Mouse (Mus musculus) heart, postnatal 14 days (tissue): ENCODE data around the gene Wdr95. TPM values are rescaled to one million over a fixed set of nuclear protein-coding genes. Genes with fewer than 3 reads are reported as not detected.

ENCODE experiments used
- DNase-seq, 2 experiments: peaks; one replicate each; pipeline ENCODE4 v3.0.0; 2021 to 2022
- intact Hi-C: fragments of 180-260 bp; cut with DNase I; formaldehyde crosslinking; loops from one replicate; pipeline ENCODE4 v1.15.1; 2025
- long read RNA-seq, 2 experiments: library from polyadenylated mRNA; stranded (forward); transcript quantifications; one replicate each; pipeline ENCODE4 v2.0.0; 2021
- total RNA-seq, 2 experiments: library from RNA; stranded (reverse); gene quantifications; 2 replicates each; pipeline ENCODE4 v1.2.3; 2021

Gene Wdr95
- not detected for total RNA-seq
- long read RNA-seq, experiment 1 = 0 reads
- long read RNA-seq, experiment 2 = 0 reads

GRCm38 (mm10) chr5:149527999-149528729, at the start of gene Wdr95:
Wdr95 (plus strand) TSS chr5:149528679.
- intact Hi-C loops = loop anchor here (10.0 kb wide), 1 partner anchor 463 kb away; no protein-coding TSS in a partner anchor
- DNase-seq = no peak

DNA sequence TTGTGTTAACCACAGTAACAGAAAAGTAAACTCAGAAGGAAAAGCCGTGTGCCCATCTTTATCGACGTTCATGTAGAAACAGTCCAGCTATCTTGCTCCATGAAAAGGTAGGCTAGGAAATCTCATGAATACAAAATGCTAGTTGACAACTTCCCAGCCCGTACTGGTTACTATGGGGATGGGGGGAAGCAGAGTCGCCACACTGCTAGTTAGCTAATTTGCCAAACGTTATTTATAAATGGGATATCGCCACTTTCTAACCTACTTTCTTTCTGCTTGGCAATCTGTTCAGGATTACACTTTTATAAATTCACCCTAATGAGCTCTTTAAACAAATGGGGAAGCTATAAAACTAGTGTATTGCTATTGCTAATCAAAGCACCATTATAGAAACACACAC, 46.6 kb upstream of the Wdr95 start:
- intact Hi-C loops = no loop called here

DNA sequence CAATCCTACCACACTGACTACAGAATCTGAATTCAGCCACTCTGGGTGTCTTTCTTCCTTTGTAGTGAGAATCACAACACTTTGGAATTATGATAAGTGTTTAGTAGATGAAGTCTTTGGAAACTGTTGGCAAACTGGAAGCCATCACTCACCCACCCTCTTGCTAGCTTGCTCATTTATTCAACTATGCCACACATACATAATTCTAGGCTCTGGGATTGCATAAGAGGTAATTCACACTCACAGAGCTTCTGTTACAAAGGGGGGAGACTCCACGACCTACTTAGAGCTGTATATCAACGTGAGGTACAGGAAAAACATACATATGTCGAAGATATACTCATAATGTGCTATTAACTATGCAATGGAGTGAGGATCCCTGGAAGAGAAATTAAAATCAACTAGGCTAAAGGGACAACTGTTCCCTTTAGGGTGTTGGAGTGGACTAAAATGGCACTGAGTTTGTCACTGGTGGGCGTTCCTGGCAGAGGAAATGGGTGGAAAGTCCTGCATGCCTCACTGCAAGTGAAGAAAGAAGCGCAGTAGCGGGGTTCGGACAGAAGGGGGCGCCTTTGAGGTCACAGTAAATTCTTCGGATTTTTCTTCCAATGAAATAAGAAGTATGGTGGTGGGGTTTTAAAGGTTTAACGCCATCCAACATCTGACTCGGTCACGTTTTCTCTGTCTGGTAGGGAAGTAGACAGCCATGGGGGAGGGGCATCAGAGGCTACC, 45.0 kb upstream of the Wdr95 start:
- no peak for DNase-seq
- intact Hi-C loops = no loop called here

More for the DNA sequence above, 46.6 kb upstream of the Wdr95 start:
- no peak for DNase-seq

DNA sequence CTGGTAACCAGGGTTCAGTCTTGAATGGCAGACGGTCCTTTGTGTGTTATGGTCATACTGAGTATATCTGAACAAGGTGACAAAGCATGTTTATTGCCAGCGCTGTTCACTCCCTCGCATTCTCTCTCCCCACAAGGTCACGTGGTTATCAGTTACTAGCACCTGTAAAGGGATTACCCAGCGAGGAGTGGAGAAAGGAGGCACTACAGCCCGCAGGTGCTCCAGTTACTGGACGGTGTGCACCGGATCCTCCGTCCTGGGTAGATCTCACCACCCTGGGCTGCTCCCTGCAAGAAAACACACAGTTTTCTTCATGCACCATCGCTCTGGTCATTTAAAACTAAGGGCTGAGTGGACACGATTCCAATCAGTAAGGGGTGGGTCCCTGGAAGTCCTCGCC, 44.2 kb upstream of the Wdr95 start:
- DNase-seq = no peak
- intact Hi-C loops = no loop called here

DNA sequence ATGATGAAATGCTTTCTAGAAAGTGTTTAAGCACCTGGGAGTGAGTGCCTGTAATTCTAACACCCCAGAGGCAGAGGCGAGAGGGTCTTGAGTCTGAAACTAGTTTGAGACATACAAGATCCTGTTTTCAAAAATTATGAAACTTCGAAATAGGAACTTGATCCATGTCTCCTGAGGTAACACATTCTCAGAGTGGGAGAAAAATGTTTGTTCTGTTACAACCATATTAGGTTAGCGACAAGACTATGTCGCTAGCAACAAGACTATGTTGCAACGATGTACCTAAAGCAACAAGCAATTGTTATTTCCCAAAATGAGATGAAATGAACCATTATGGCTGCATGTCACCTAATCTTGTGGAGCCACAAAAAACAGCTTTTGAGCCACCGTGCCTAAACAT, 43.0 kb upstream of the Wdr95 start:
- intact Hi-C loops = no loop called here
- no peak for DNase-seq

DNA sequence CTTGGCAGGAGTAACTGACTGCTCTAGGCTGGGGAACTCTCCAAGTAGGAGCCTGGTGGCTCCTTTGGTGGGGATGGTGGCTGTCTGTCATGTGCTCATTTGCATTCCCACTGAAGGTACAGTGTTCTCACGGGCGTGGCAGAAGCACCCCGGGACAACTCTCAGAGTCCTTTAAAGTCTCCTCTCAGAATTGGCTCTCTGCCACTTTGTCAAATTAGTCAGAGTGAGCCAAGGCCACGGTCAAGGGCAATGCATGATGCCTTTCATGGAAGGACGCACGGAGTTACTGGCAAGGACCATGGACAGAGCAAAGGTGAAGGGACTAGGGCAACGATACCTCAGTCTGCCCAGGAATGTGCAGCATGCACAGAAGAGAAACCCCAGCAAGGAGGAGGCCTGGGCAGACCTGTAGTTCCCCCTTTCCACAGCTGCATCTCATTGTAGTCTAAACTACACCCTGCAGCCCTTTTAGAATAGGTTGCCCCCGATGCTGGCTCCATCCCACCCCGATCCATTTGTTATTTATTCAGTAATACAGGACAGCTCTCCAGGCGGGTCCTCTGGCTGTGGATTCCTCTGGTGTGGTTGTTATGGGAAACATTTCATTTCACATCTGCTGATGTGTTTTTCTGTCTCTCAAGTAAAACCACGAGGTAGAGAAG, 40.0 kb upstream of the Wdr95 start:
- intact Hi-C loops = no loop called here
- DNase-seq = no peak

DNA sequence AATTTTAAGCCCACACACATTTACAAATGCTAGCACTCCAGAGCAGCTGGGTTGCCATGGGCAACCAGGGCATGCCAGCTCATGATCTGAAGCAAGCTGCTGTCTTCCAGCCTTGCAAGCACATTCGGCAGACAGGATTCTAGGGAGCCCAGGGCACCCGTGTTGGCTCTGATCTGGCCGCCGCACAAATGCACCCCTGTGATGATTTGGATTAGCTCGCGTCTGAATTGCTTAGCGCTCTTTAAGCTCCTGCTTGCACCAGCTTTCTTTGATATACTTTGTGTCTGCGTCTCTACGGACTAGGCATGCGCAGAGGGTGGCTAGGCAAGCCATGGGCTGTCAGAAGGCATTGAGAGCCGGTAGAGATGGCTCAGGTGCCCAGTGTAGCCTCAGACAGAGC, 39.3 kb upstream of the Wdr95 start:
- DNase-seq = no peak
- intact Hi-C loops = no loop called here

DNA sequence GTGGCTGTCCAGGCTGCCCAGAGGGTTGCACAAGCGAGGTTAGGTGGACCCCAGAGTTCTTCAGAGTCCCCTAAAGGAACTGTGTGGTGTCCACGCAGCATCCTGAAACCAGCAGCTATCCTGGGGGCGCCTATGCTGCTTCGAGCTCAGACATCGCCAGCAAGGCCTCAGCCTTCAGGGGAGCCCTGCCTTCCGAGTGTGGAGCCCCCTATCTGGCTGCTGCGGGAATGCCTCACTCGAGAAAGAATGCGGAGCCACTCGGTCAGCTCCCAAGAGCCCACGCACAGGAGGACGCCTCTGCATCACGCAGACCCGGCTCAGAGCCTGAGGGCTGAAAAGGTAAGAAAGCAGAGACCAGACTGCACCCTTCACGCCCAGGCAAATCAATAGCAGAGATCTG, 38.2 kb upstream of the Wdr95 start:
- DNase-seq = no peak
- intact Hi-C loops = no loop called here

DNA sequence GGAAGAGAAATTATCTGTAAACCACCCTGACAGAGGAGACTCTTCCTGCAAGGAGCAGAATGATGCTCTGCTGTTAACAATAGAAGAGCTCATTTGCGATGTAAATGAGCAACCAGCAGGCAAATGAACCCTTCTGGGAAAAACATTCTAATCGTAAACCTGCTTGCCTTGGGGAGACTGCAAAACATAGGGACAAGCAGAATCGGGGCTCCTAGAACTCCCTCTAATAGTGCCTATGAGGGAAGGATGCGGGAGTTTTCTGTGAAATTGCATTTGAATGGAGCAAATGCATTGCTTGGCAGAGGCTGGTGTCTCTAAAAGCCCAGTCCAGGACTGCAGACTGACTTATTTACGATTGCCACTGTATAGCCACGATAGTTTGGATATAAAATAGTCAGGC, 32.8 kb upstream of the Wdr95 start:
- DNase-seq = no peak
- intact Hi-C loops = no loop called here

GRCm38 (mm10) chr5:149496401-149497066, 31.9 kb upstream of the Wdr95 start:
- intact Hi-C loops = no loop called here
- no peak for DNase-seq

DNA sequence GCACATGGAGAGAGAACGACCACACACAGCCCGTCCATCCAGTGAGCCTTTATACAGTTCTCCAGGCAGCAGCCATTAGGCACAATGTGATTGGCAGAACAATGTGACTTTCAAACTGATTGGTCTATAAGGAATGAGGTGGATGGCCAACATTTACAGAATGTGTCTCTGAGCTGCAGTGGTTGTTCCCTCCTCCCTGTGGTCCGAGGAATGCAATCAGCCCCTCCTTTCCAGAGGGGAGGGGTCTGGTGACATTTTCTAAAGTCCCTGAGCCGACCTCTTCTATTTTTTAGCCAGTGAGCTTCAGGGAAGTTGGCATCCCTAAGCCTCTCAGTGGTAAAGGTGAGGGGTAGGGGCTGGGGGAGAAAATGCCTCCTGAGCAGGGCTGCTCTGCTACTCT, 28.5 kb upstream of the Wdr95 start:
- intact Hi-C loops = no loop called here
- DNase-seq = no peak

DNA sequence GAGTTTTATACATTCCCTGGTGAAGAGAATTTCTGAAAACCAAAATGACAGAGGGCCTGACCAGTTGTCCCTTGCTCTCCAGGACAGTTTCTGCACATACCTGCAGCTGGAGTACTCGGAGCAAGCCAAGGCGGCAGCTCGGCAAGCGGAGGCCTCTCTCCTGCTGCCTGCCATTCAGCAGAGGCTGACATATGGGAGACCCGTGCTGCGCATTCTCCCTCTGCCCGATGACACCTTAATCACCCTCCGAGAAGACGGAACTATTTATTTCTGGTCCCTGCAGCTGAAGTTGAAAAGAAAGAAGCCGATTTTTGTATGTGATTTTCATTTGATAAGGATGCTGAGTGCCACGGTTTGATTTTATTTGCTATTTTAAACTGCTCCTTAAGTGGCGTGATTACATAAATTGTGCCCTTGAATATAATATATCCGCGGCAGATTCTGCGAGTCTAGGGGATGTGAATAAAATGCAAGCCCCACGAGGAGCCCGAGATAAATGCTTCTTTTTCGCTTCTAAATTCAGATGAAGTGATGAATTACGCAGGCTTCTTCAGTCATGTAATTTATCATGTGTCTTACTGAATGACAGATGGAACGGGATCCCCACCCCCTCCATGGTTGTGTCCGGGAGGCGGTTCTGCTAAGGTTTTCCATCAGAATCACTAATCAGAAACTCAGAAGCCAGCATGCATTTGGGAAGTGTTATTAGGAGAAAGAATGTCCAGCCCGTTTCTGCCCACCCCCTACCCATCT, 24.9 kb upstream of the Wdr95 start:
- intact Hi-C loops = no loop called here
- DNase-seq = no peak

GRCm38 (mm10) chr5:149504985-149505384, 23.5 kb upstream of the Wdr95 start:
- no peak for DNase-seq
- intact Hi-C loops = no loop called here

DNA sequence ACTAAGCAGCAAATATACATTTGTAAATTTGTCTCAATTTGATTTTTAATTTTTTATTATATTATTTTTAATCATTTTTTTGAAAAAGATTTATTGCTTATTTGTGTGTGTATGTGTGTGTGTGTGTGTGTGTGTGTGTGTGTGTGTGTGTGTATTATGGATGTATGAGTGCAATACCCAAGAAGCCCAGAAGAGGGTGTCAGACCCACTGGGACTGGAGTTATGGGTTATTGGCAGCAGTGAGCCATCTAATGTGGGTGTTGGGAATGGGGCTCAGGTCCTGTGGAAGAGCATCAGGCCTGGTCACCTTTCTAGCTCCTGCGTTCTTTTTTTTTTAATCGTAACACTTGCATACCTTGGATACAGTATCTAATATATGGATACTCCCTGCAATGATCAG, 22.4 kb upstream of the Wdr95 start:
- no peak for DNase-seq
- intact Hi-C loops = no loop called here

DNA sequence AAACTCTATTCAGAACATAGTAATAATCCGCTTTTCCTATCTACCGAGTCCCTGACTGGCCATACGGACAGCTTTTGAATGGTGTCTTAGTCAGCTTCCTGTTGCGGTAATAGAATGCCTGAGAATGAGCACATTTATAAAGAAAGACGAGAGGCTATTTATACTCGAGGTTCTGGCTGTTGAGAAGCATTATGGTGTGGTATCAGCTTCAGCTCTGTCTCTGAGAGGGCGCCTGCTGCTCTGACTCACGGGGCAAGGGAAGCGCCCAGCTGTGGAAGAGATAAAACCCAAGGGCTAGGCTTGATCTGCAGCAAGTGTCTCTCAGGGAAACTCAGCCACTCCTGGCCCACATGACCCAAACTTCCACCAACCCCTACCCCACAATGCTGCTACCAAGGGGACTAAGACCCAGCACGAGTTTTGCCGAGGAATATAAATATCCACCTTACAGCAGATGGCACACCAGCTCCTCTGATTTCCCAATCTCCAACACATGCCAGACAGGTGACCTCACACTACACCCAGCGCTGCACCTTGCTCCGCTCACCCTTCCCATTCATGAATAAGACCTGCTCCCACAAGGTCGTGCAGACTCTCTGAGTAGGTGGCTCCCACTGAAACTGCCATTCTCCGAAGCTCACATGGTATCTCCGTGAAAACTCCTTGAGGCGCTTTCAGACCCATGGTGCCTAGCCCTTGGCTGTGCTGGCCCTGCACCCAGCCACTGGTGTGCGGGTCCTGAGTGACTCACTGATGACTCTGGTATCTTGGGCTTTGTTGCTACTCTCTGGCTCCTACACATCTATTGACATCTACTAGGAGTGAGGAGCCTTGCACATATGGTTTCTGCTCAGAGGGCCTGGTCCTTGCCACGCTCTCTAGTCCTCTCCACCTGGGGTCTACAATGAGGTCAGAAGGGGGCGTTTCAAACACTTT, 20.1 kb upstream of the Wdr95 start:
- intact Hi-C loops = no loop called here

GRCm38 (mm10) chr5:149510323-149510722, 18.2 kb upstream of the Wdr95 start:
- intact Hi-C loops = no loop called here
- DNase-seq = no peak

More for the DNA sequence above, 20.1 kb upstream of the Wdr95 start:
- DNase-seq = no peak

GRCm38 (mm10) chr5:149512695-149513094, 15.8 kb upstream of the Wdr95 start:
- DNase-seq = no peak
- intact Hi-C loops = no loop called here

DNA sequence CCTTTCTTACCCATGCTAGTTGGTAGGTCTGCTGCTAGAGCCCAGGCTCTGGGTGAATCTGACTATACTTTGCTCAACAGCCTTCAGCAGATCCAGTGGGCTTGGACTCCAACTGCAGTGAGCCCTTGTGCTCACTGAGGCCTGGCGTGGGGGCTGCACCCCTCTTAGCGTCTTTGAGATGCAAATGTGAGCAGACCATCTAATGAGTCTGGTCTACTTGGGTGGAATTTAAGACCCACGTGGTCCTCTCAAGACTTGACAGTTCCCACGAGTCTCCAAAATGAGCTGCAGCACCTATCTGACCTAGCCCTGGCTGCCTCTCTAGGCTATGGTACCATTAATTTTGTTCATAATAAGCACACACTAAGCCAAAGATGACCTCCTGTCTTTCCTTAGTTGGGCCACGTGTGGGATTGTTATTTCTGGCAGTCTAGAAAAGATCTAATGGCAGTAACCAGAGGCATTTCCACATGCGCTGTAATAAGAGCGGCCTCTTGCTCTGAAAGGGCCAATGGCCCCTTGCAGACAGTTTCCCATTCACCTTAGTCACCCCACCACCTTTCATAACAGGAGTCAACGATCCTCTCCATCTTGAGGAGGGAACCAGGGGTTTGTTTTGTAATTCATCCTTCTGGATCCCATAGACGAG, 14.9 kb upstream of the Wdr95 start:
- intact Hi-C loops = no loop called here
- DNase-seq = no peak
